Mouse (Mus musculus) olfactory bulb, adult 2 months (tissue): ENCODE results near the gene Syt1.

Experiments used
- CTCF ChIP-seq: fragments of 200-500 bp; IDR thresholded peaks from 2 replicates; pipeline ENCODE4 v1.5.1; 2012; ENCODE audit warnings: low read depth, mild to moderate bottlenecking, low read length, moderate library complexity; ENCODE audit not compliant: insufficient read depth
- POLR2A ChIP-seq: fragments of 200-500 bp; IDR thresholded peaks from 2 replicates; pipeline ENCODE4 v1.6.1; 2012; ENCODE audit warnings: mild to moderate bottlenecking, low read depth, low read length, moderate library complexity; ENCODE audit not compliant: insufficient read depth

DNA sequence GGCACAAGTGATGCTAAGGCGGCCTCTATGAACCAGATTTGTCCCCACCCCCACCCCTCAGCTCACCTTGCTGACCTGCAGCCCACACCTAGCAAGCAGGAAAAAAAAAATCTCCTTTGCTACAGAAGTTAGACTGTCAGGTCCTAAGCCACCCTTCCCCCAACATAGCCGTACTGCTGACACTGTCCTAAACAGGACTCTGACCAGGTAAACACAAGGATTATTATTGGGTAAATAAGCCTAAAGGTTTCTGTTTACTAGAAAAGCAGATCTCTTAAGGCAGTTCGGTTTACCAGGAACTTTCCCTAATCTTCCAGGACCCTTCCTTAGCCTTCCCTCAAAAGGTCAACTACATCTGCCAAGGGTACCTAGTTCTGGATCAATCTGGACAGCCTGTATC lies 501.2 kb downstream of the Syt1 start:
- TF ChIP-seq CTCF (no peak), POLR2A (no peak)
